Mouse (Mus musculus): ENCODE data around the gene Gm20662. TPM values are rescaled to one million over a fixed set of nuclear protein-coding genes. Genes with fewer than 3 reads are reported as not detected.
A peak's percentile ranks its signal among the peaks of the same experiment; 100 is the strongest.

The Gm20662 gene
- polyA plus RNA-seq, 1 experiment from 2014 or later, result 0.69 TPM

GRCm38 (mm10) chr9:107962916-107963315 lies 33.2 kb upstream of the Gm20662 start:
- DNase-seq (ENCODE audit: low spot score), result no peak
- Histone ChIP-seq H3K27me3 (ENCODE audit: insufficient read depth, poor library complexity, severe bottlenecking) (no peaks in the 10 kb centered on the region), H3K4me3 (no peak overlapping the region), H3K36me3 (peaks cover 70% of the 10 kb centered on the region), H3K9me3 (no peaks in the 10 kb centered on the region), H3K27ac (0 out of 2 replicates have a peak overlapping the region, but pooled peaks have one; percentile 3), H3K4me1 (peaks cover 17% of the 10 kb centered on the region)
- 91% methylated on average over 9 of the region's 9 CpGs for WGBS

GRCm38 (mm10) chr9:107963700-107964099 lies 32.4 kb upstream of the Gm20662 start:
- peaks cover 73% of the 10 kb centered on the region for H3K36me3 ChIP-seq

GRCm38 (mm10) chr9:107964681-107965080 lies 31.5 kb upstream of the Gm20662 start:
- peaks cover 71% of the 10 kb centered on the region for H3K36me3 ChIP-seq

More at GRCm38 (mm10) chr9:107963700-107964099, 32.4 kb upstream of the Gm20662 start:
- Histone ChIP-seq H3K9me3 (no peaks in the 10 kb centered on the region), H3K27ac (peak overlapping the region; percentile 67; the same call in 1 of the 2 replicates), H3K4me1 (peaks cover 17% of the 10 kb centered on the region), H3K4me3 (no peak overlapping the region), H3K27me3 (ENCODE audit: insufficient read depth, poor library complexity, severe bottlenecking) (no peaks in the 10 kb centered on the region)
- 21% methylated on average over 5 of the region's 5 CpGs for WGBS
- peak; percentile 94 for DNase-seq (ENCODE audit: low spot score)

GRCm38 (mm10) chr9:107966676-107967075 lies 29.5 kb upstream of the Gm20662 start:
- 81% methylated on average over 10 of the region's 10 CpGs for WGBS
- peaks cover 27% of the 10 kb centered on the region for H3K4me1 ChIP-seq
- H3K27me3 ChIP-seq (ENCODE audit: insufficient read depth, poor library complexity, severe bottlenecking), result no peaks in the 10 kb centered on the region
- peaks cover 71% of the 10 kb centered on the region for H3K36me3 ChIP-seq
- no peak for DNase-seq (ENCODE audit: low spot score)
- peak overlapping the region; percentile 4; the same call in 1 of the 2 replicates for H3K27ac ChIP-seq
- H3K9me3 ChIP-seq, result no peaks in the 10 kb centered on the region
- no peak overlapping the region for H3K4me3 ChIP-seq

More at GRCm38 (mm10) chr9:107964681-107965080, 31.5 kb upstream of the Gm20662 start:
- H3K27me3 ChIP-seq (ENCODE audit: insufficient read depth, poor library complexity, severe bottlenecking), result no peaks in the 10 kb centered on the region
- 88% methylated on average over 9 of the region's 9 CpGs for WGBS
- no peaks in the 10 kb centered on the region for H3K9me3 ChIP-seq
- peaks cover 17% of the 10 kb centered on the region for H3K4me1 ChIP-seq
- H3K27ac ChIP-seq, result peak overlapping the region; percentile 67
- no peak overlapping the region for H3K4me3 ChIP-seq
- no peak for DNase-seq (ENCODE audit: low spot score)

DNA sequence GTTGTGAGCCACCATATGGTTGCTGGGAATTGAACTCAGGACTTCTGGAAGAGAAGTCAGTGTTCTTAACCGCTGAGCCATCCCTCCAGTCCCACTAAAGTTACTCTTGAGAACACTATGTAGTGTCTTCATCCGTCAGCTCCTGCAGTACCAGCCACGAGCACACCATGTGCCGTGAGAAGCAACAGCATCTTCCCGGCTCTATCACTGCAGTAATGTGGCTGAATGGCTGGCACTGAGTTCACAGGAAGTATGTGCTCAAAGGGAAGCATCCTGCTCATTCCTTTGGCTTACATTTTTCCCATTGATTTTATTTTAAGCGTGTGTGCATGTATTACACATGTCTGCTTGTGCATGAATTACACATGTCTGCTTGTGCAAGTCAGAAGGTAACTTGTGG lies 28.7 kb upstream of the Gm20662 start:
- H3K4me3 ChIP-seq, result no peak overlapping the region
- no peak overlapping the region for H3K27ac ChIP-seq
- peaks cover 71% of the 10 kb centered on the region for H3K36me3 ChIP-seq
- WGBS, result 80% methylated on average over 6 of the region's 6 CpGs
- peaks cover 25% of the 10 kb centered on the region for H3K4me1 ChIP-seq
- no peak for DNase-seq (ENCODE audit: low spot score)
- H3K9me3 ChIP-seq, result no peaks in the 10 kb centered on the region
- H3K27me3 ChIP-seq (ENCODE audit: insufficient read depth, poor library complexity, severe bottlenecking), result no peaks in the 10 kb centered on the region

DNA sequence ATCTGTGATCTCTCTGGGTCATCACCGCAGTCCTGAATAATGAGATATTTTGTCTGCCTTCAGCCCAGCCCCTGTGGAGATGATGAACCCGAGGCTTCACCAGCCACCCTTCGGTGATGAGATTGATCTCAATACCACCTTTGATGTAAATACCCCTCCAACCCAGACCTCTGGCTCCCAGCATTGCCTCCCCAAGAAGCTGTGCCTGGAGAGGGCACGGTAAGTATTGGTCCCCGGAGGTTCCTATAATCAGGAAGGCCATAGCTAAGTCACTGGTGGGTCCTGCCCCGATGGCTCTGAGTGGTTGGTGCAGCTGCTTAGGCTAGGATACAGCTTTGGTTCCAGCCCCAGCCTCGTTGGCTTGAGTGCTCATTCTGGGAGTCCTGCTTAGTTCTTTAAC lies 27.6 kb upstream of the Gm20662 start:
- DNase-seq (ENCODE audit: low spot score), result no peak
- 84% methylated on average over 7 of the region's 7 CpGs for WGBS
- peaks cover 24% of the 10 kb centered on the region; the same call in 1 of the 2 replicates for H3K4me1 ChIP-seq
- no peak overlapping the region for H3K4me3 ChIP-seq
- H3K27ac ChIP-seq, result no peak overlapping the region
- H3K27me3 ChIP-seq (ENCODE audit: insufficient read depth, poor library complexity, severe bottlenecking), result no peaks in the 10 kb centered on the region
- H3K36me3 ChIP-seq, result peaks cover 66% of the 10 kb centered on the region
- H3K9me3 ChIP-seq, result no peaks in the 10 kb centered on the region

DNA sequence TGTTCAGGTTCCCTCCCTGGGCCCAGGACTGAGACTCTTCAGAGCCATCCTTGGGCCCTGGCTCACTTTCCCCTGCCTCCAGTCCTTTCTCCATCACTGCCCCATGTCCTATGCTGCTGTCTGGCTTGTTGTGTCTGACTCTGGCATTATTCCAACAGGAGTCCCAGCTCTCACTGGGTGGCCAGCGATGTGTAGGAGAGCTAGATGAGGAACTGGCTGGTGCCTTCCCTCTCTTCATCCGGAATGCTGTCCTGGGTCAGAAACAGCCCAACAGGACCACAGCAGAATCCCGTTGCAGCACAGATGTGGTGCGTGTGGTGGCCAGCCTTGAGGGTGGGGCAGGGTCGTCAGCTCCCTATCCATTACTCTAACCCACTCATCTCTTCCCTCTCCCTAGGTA lies 25.8 kb upstream of the Gm20662 start:
- peak overlapping the region; percentile 59; the same call in 1 of the 2 replicates for H3K27ac ChIP-seq
- DNase-seq (ENCODE audit: low spot score), result no peak
- H3K27me3 ChIP-seq (ENCODE audit: insufficient read depth, poor library complexity, severe bottlenecking), result no peaks in the 10 kb centered on the region
- H3K9me3 ChIP-seq, result no peaks in the 10 kb centered on the region
- H3K4me1 ChIP-seq, result peaks cover 32% of the 10 kb centered on the region
- H3K36me3 ChIP-seq, result peaks cover 54% of the 10 kb centered on the region
- no peak overlapping the region for H3K4me3 ChIP-seq
- 93% methylated on average over 5 of the region's 5 CpGs for WGBS

DNA sequence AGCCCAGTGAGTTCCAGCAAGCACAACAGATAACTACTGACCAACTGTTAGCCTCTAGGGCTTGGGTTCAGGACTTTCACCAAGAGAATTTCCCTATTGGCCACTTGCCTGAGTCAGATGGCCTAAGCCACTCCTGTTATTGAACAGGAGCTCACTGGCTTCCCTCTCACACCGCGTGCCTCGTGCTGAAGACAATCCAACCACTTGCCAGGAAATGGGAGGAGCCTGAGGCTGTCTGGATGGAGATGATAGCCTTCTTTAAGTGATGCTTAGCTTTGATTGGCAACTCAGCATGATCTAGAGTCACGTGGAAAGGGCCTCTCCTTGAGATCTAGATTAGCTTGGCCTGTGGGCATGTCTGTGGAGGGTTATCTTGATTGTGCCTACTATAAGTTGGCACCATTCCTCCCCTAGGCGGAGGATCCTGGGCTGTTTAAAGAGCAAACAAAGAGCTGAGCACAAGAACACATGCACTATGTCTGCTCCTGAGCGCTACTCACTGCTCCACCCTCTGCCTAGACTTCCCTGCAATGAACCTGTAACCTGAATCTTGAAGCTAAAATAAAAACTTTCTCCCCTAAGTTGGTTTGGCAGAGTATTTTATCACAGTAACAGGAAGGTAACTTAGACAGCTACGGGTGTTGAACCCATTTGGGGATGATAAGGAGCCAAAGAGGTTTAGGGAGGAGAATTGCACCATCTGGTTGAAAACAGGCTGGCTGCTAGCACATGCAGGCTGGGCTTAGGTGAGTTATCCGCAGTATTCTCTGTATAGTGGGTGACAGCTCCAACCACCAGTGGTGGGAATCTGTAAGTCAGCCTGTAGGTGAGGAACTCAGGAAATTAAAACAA lies 24.2 kb upstream of the Gm20662 start:
- Histone ChIP-seq H3K27ac (peak overlapping the region; percentile 59), H3K4me1 (peaks cover 44% of the 10 kb centered on the region), H3K4me3 (no peak overlapping the region), H3K27me3 (ENCODE audit: insufficient read depth, poor library complexity, severe bottlenecking) (no peaks in the 10 kb centered on the region), H3K9me3 (no peaks in the 10 kb centered on the region), H3K36me3 (peaks cover 50% of the 10 kb centered on the region)
- 55% methylated on average over 8 of the region's 8 CpGs for WGBS
- DNase-seq (ENCODE audit: low spot score), result peak; percentile 91

GRCm38 (mm10) chr9:107974491-107975171 lies 21.5 kb upstream of the Gm20662 start:
- Histone ChIP-seq H3K27me3 (ENCODE audit: insufficient read depth, poor library complexity, severe bottlenecking) (no peaks in the 10 kb centered on the region), H3K36me3 (peaks cover 51% of the 10 kb centered on the region), H3K4me3 (peak overlapping the region; percentile 54), H3K4me1 (peaks cover 61% of the 10 kb centered on the region), H3K27ac (peak overlapping the region; percentile 92), H3K9me3 (no peaks in the 10 kb centered on the region)
- peak; percentile 87 for DNase-seq (ENCODE audit: low spot score)
- WGBS, result 36% methylated on average over 10 of the region's 10 CpGs

DNA sequence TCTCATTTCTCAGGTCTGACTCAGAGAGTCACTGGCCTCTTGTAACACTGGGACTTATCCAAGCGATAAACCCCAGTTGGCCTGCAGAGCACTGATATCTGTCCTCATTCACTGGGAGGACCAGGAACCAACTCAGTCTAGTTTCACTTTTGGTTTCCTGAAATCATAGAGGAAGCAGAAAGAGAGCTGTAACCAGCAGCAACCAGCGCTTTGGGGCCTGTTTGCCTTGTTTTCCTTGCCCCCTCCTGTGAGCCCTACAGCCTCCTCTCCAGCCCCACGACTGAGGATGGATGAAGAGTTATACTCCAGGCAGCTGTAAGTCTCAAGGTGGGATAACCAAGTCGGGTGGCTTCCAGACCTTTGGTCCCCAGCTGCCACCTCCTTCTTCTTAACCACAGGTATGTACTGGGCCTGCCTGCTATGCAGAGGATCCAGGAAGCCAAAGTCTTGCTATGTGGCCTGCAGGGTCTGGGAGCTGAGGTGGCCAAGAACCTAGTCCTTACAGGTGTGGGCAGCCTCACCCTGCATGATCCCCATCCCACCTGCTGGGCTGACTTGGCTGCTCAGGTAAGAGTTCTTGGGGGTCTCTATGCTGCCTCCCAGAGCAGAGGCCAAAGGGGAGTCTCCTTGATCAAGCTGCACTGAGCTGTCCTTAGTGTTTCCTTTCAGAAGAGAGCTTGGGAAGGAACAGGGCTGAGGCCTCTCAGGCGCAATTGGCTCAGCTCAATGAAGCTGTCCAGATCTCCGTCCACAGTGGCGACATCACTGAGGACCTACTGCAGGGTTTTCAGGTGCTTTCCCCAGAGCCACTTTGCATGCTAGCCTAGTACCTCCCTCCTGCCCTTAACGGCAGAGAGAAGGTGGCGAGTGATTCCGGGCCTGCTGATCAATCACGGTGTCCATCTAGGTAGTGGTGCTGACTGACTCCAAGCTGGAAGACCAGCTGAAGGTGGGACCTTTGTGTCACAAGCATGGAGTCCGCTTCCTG lies 20.5 kb upstream of the Gm20662 start, which contains the start of gene Uba7:
TSS of gene Uba7 (plus strand) at position 107 of the 988 bp plus-strand sequence.
- peak; percentile 93 for DNase-seq (ENCODE audit: low spot score)
- 40% methylated on average over 12 of the region's 12 CpGs for WGBS
- peak within 1 kb of the TSS; percentile 54 for H3K4me3 ChIP-seq

GRCm38 (mm10) chr9:107978815-107979214 lies 17.3 kb upstream of the Gm20662 start:
- Histone ChIP-seq H3K27ac (peak overlapping the region; percentile 92), H3K4me3 (no peak overlapping the region), H3K27me3 (ENCODE audit: insufficient read depth, poor library complexity, severe bottlenecking) (no peaks in the 10 kb centered on the region), H3K4me1 (peaks cover 85% of the 10 kb centered on the region), H3K9me3 (no peaks in the 10 kb centered on the region), H3K36me3 (peaks cover 25% of the 10 kb centered on the region)
- no peak for DNase-seq (ENCODE audit: low spot score)
- 89% methylated on average over 12 of the region's 12 CpGs for WGBS

More for the DNA sequence above, 20.5 kb upstream of the Gm20662 start, which contains the start of gene Uba7:
- H3K27me3 ChIP-seq (ENCODE audit: insufficient read depth, poor library complexity, severe bottlenecking), result no peaks in the 10 kb centered on the region
- peaks cover 66% of the 10 kb centered on the region for H3K4me1 ChIP-seq
- peak within 1 kb of the TSS; percentile 92 for H3K27ac ChIP-seq
- H3K9me3 ChIP-seq, result no peaks in the 10 kb centered on the region
- peaks cover 47% of the 10 kb centered on the region for H3K36me3 ChIP-seq

All from heart, embryonic 10.5 days (tissue).